Mouse (Mus musculus): ENCODE data around the gene Srpk2. TPM values are rescaled to one million over a fixed set of nuclear protein-coding genes. Genes with fewer than 3 reads are reported as not detected.
"Not testable (repeated sequence)": the region's sequence is repeated elsewhere in the genome, so short reads cannot be mapped to it uniquely, and the experiment has no call there.

Srpk2 gene
- polyA plus RNA-seq, 1 experiment from 2014 or later: 59.5 TPM

GRCm38 (mm10) chr5:23656590-23656989 lies 27.8 kb downstream of the Srpk2 start:
- no peaks in the 10 kb centered on the region for H3K4me1 ChIP-seq (ENCODE audit: control insufficient read depth, insufficient read depth, low read length)
- WGBS: 97% methylated on average over 4 of the region's 4 CpGs
- no peak overlapping the region for H3K4me2 ChIP-seq
- no peak overlapping the region for H3K9ac ChIP-seq (ENCODE audit: low read length)
- no peak for DNase-seq (ENCODE audit: low spot score, missing footprints)
- ATAC-seq (ENCODE audit: low FRiP score): no peak
- H3K4me3 ChIP-seq (ENCODE audit: low read depth, low read length): no peak overlapping the region
- no peaks in the 10 kb centered on the region for H3K27me3 ChIP-seq (ENCODE audit: control insufficient read depth, insufficient read depth, low read length)
- no peak overlapping the region for H3K27ac ChIP-seq (ENCODE audit: low read depth, low read length)
- no peaks in the 10 kb centered on the region for H3K36me3 ChIP-seq (ENCODE audit: control insufficient read depth, insufficient read depth, low read length)
- no peaks in the 10 kb centered on the region for H3K9me3 ChIP-seq (ENCODE audit: control insufficient read depth, low read length)

- Histone ChIP-seq H3K4me2 (no peak overlapping the region), H3K36me3 (ENCODE audit: control insufficient read depth, insufficient read depth, low read length) (no peaks in the 10 kb centered on the region), H3K4me1 (ENCODE audit: control insufficient read depth, insufficient read depth, low read length) (no peaks in the 10 kb centered on the region), H3K27me3 (ENCODE audit: control insufficient read depth, insufficient read depth, low read length) (no peaks in the 10 kb centered on the region), H3K9me3 (ENCODE audit: control insufficient read depth, low read length) (no peaks in the 10 kb centered on the region), H3K27ac (ENCODE audit: low read depth, low read length) (no peak overlapping the region), H3K9ac (ENCODE audit: low read length) (no peak overlapping the region), H3K4me3 (ENCODE audit: low read depth, low read length) (no peak overlapping the region)
- DNase-seq (ENCODE audit: low spot score, missing footprints): no peak
- 75% methylated on average over 1 of the region's 1 CpGs for WGBS
- no peak for ATAC-seq (ENCODE audit: low FRiP score)
These were observed 29.4 kb downstream of the Srpk2 start for GRCm38 (mm10) chr5:23655030-23655429.

GRCm38 (mm10) chr5:23652326-23652725 lies 32.1 kb downstream of the Srpk2 start:
- 88% methylated on average over 7 of the region's 7 CpGs for WGBS
- no peak overlapping the region for H3K4me2 ChIP-seq
- DNase-seq (ENCODE audit: low spot score, missing footprints): no peak
- H3K9me3 ChIP-seq (ENCODE audit: control insufficient read depth, low read length): no peaks in the 10 kb centered on the region
- no peaks in the 10 kb centered on the region for H3K27me3 ChIP-seq (ENCODE audit: control insufficient read depth, insufficient read depth, low read length)
- ATAC-seq (ENCODE audit: low FRiP score): no peak
- H3K27ac ChIP-seq (ENCODE audit: low read depth, low read length): no peak overlapping the region
- no peaks in the 10 kb centered on the region for H3K4me1 ChIP-seq (ENCODE audit: control insufficient read depth, insufficient read depth, low read length)
- H3K36me3 ChIP-seq (ENCODE audit: control insufficient read depth, insufficient read depth, low read length): no peaks in the 10 kb centered on the region
- H3K4me3 ChIP-seq (ENCODE audit: low read depth, low read length): no peak overlapping the region
- no peak overlapping the region for H3K9ac ChIP-seq (ENCODE audit: low read length)

GRCm38 (mm10) chr5:23651786-23652185 lies 32.6 kb downstream of the Srpk2 start:
- ATAC-seq (ENCODE audit: low FRiP score) (no peak), DNase-seq (ENCODE audit: low spot score, missing footprints) (no peak)
- H3K9ac ChIP-seq (ENCODE audit: low read length): no peak overlapping the region
- no peaks in the 10 kb centered on the region for H3K36me3 ChIP-seq (ENCODE audit: control insufficient read depth, insufficient read depth, low read length)
- H3K27me3 ChIP-seq (ENCODE audit: control insufficient read depth, insufficient read depth, low read length): no peaks in the 10 kb centered on the region
- H3K4me1 ChIP-seq (ENCODE audit: control insufficient read depth, insufficient read depth, low read length): no peaks in the 10 kb centered on the region
- no peak overlapping the region for H3K4me3 ChIP-seq (ENCODE audit: low read depth, low read length)
- H3K27ac ChIP-seq (ENCODE audit: low read depth, low read length): no peak overlapping the region
- H3K9me3 ChIP-seq (ENCODE audit: control insufficient read depth, low read length): no peaks in the 10 kb centered on the region
- 90% methylated on average over 3 of the region's 3 CpGs for WGBS
- no peak overlapping the region for H3K4me2 ChIP-seq

GRCm38 (mm10) chr5:23650504-23650903 lies 33.9 kb downstream of the Srpk2 start:
- Histone ChIP-seq H3K36me3 (ENCODE audit: control insufficient read depth, insufficient read depth, low read length) (no peaks in the 10 kb centered on the region), H3K9ac (ENCODE audit: low read length) (no peak overlapping the region), H3K27me3 (ENCODE audit: control insufficient read depth, insufficient read depth, low read length) (no peaks in the 10 kb centered on the region), H3K27ac (ENCODE audit: low read depth, low read length) (no peak overlapping the region), H3K9me3 (ENCODE audit: control insufficient read depth, low read length) (no peaks in the 10 kb centered on the region), H3K4me1 (ENCODE audit: control insufficient read depth, insufficient read depth, low read length) (no peaks in the 10 kb centered on the region), H3K4me3 (ENCODE audit: low read depth, low read length) (no peak overlapping the region), H3K4me2 (no peak overlapping the region)
- DNase-seq (ENCODE audit: low spot score, missing footprints) (no peak), ATAC-seq (ENCODE audit: low FRiP score) (no peak)
- WGBS: 81% methylated on average over 3 of the region's 3 CpGs

GRCm38 (mm10) chr5:23649246-23649645 lies 35.2 kb downstream of the Srpk2 start:
- no peak overlapping the region for H3K4me2 ChIP-seq
- no peaks in the 10 kb centered on the region for H3K9me3 ChIP-seq (ENCODE audit: control insufficient read depth, low read length)
- DNase-seq (ENCODE audit: low spot score, missing footprints) (no peak), ATAC-seq (ENCODE audit: low FRiP score) (no peak)
- no peaks in the 10 kb centered on the region for H3K27me3 ChIP-seq (ENCODE audit: control insufficient read depth, insufficient read depth, low read length)
- no peaks in the 10 kb centered on the region for H3K4me1 ChIP-seq (ENCODE audit: control insufficient read depth, insufficient read depth, low read length)
- 87% methylated on average over 2 of the region's 2 CpGs for WGBS
- H3K4me3 ChIP-seq (ENCODE audit: low read depth, low read length): no peak overlapping the region
- H3K27ac ChIP-seq (ENCODE audit: low read depth, low read length): no peak overlapping the region
- H3K36me3 ChIP-seq (ENCODE audit: control insufficient read depth, insufficient read depth, low read length): no peaks in the 10 kb centered on the region
- H3K9ac ChIP-seq (ENCODE audit: low read length): no peak overlapping the region

GRCm38 (mm10) chr5:23645671-23646070 lies 38.7 kb downstream of the Srpk2 start:
- Histone ChIP-seq H3K4me3 (ENCODE audit: low read depth, low read length) (no peak overlapping the region), H3K27ac (ENCODE audit: low read depth, low read length) (no peak overlapping the region), H3K4me2 (no peak overlapping the region), H3K4me1 (ENCODE audit: control insufficient read depth, insufficient read depth, low read length) (no peaks in the 10 kb centered on the region), H3K9me3 (ENCODE audit: control insufficient read depth, low read length) (no peaks in the 10 kb centered on the region), H3K27me3 (ENCODE audit: control insufficient read depth, insufficient read depth, low read length) (no peaks in the 10 kb centered on the region), H3K36me3 (ENCODE audit: control insufficient read depth, insufficient read depth, low read length) (no peaks in the 10 kb centered on the region), H3K9ac (ENCODE audit: low read length) (no peak overlapping the region)
- 85% methylated on average over 3 of the region's 3 CpGs for WGBS
- DNase-seq (ENCODE audit: low spot score, missing footprints) (no peak), ATAC-seq (ENCODE audit: low FRiP score) (no peak)

- not testable (repeated sequence) for H3K36me3 ChIP-seq (ENCODE audit: control insufficient read depth, insufficient read depth, low read length); H3K4me1 ChIP-seq (ENCODE audit: control insufficient read depth, insufficient read depth, low read length); ATAC-seq (ENCODE audit: low FRiP score); H3K27ac ChIP-seq (ENCODE audit: low read depth, low read length); H3K9me3 ChIP-seq (ENCODE audit: control insufficient read depth, low read length); H3K27me3 ChIP-seq (ENCODE audit: control insufficient read depth, insufficient read depth, low read length); DNase-seq (ENCODE audit: low spot score, missing footprints); H3K4me2 ChIP-seq; H3K4me3 ChIP-seq (ENCODE audit: low read depth, low read length); H3K9ac ChIP-seq (ENCODE audit: low read length)
These were observed 45.2 kb downstream of the Srpk2 start for GRCm38 (mm10) chr5:23639193-23639592.

GRCm38 (mm10) chr5:23638023-23638422 lies 46.4 kb downstream of the Srpk2 start:
- no peak for DNase-seq (ENCODE audit: low spot score, missing footprints)
- H3K4me2 ChIP-seq: no peak overlapping the region
- no peak overlapping the region for H3K4me3 ChIP-seq (ENCODE audit: low read depth, low read length)
- H3K27ac ChIP-seq (ENCODE audit: low read depth, low read length): no peak overlapping the region
- WGBS: 84% methylated on average over 4 of the region's 4 CpGs
- no peak overlapping the region for H3K9ac ChIP-seq (ENCODE audit: low read length)
- no peaks in the 10 kb centered on the region for H3K36me3 ChIP-seq (ENCODE audit: control insufficient read depth, insufficient read depth, low read length)
- no peaks in the 10 kb centered on the region for H3K9me3 ChIP-seq (ENCODE audit: control insufficient read depth, low read length)
- H3K27me3 ChIP-seq (ENCODE audit: control insufficient read depth, insufficient read depth, low read length): no peaks in the 10 kb centered on the region
- no peak for ATAC-seq (ENCODE audit: low FRiP score)
- no peaks in the 10 kb centered on the region for H3K4me1 ChIP-seq (ENCODE audit: control insufficient read depth, insufficient read depth, low read length)

GRCm38 (mm10) chr5:23637337-23637736 lies 47.1 kb downstream of the Srpk2 start:
- H3K4me1 ChIP-seq (ENCODE audit: control insufficient read depth, insufficient read depth, low read length): no peaks in the 10 kb centered on the region
- ATAC-seq (ENCODE audit: low FRiP score) (no peak), DNase-seq (ENCODE audit: low spot score, missing footprints) (no peak)
- no peak overlapping the region for H3K27ac ChIP-seq (ENCODE audit: low read depth, low read length)
- H3K27me3 ChIP-seq (ENCODE audit: control insufficient read depth, insufficient read depth, low read length): no peaks in the 10 kb centered on the region
- H3K36me3 ChIP-seq (ENCODE audit: control insufficient read depth, insufficient read depth, low read length): no peaks in the 10 kb centered on the region
- H3K4me3 ChIP-seq (ENCODE audit: low read depth, low read length): no peak overlapping the region
- WGBS: 95% methylated on average over 8 of the region's 8 CpGs
- H3K4me2 ChIP-seq: no peak overlapping the region
- no peaks in the 10 kb centered on the region for H3K9me3 ChIP-seq (ENCODE audit: control insufficient read depth, low read length)
- H3K9ac ChIP-seq (ENCODE audit: low read length): no peak overlapping the region

Data from midbrain, embryonic 11.5 days (tissue).